Mouse (Mus musculus) hindbrain, embryonic 12.5 days (tissue): ENCODE data around the gene Tmem230. TPM values are rescaled to one million over a fixed set of nuclear protein-coding genes. Genes with fewer than 3 reads are reported as not detected.

Experiments
- ATAC-seq: fragments of 200-750 bp; cut with Nextera tagmentation; 2 replicates; pipeline ENCODE4 v1.8.0; 2017; ENCODE audit warnings: moderate TSS enrichment; ENCODE audit not compliant: low FRiP score
- H3K27ac ChIP-seq: fragments of 300-500 bp; sonication (generic); 2 replicates; pipeline ENCODE4 v1.5.1; 2016; ENCODE audit warnings: mild to moderate bottlenecking
- H3K27me3 ChIP-seq: fragments of 300-500 bp; sonication (generic); 2 replicates; pipeline ENCODE4 v1.6.1; 2016; ENCODE audit warnings: mild to moderate bottlenecking
- H3K36me3 ChIP-seq: fragments of 300-500 bp; sonication (generic); 2 replicates; pipeline ENCODE4 v1.6.1; 2016; ENCODE audit warnings: mild to moderate bottlenecking
- H3K4me1 ChIP-seq: fragments of 300-500 bp; sonication (generic); 2 replicates; pipeline ENCODE4 v1.6.1; 2016
- H3K4me2 ChIP-seq: fragments of 300-500 bp; sonication (generic); replicated peaks from 2 replicates; pipeline ENCODE4 v1.6.1; 2016; ENCODE audit warnings: mild to moderate bottlenecking
- H3K4me3 ChIP-seq: fragments of 300-500 bp; sonication (generic); 2 replicates; pipeline ENCODE4 v1.5.1; 2016; ENCODE audit warnings: mild to moderate bottlenecking
- H3K9ac ChIP-seq: fragments of 300-500 bp; sonication (generic); 2 replicates; pipeline ENCODE4 v1.6.1; 2016; ENCODE audit warnings: mild to moderate bottlenecking, moderate library complexity
- H3K9me3 ChIP-seq: fragments of 300-500 bp; sonication (generic); replicated peaks from 2 replicates; pipeline ENCODE4 v1.6.1; 2016; ENCODE audit warnings: mild to moderate bottlenecking
- WGBS: fragments of 180-500 bp; shearing (Covaris S2); methylation state at CpG from one replicate; pipeline ENCODE4 v1.1.7; 2016; 5-methylcytosine and 5-hydroxymethylcytosine counted together
- polyA plus RNA-seq: library from polyadenylated mRNA; unstranded; fragments of >200 nt; fragmentation: Nextera tagmentation; extraction: Ambion mirVana; gene quantifications from 2 replicates; pipeline ENCODE4 v1.2.1, GENCODE M21; 2016

Tmem230 gene
- polyA plus RNA-seq, 1 experiment from 2014 or later, result 56.5 TPM

GRCm38 (mm10) chr2:132282453-132283174 lies 35.0 kb upstream of the Tmem230 start:
- Histone ChIP-seq H3K4me3 (no peak overlapping the region), H3K9ac (no peak overlapping the region; the same call in 1 of the 2 replicates), H3K27me3 (no peaks in the 10 kb centered on the region), H3K27ac (peak overlapping the region; percentile 26; the same call in 1 of the 2 replicates), H3K4me1 (peaks cover 27% of the 10 kb centered on the region), H3K36me3 (no peaks in the 10 kb centered on the region), H3K4me2 (no peak overlapping the region), H3K9me3 (0 out of 2 replicates have a peak, but pooled peaks cover 4% of the 10 kb centered on the region)
- 41% methylated on average over 12 of the region's 12 CpGs for WGBS
- ATAC-seq, result no peak

GRCm38 (mm10) chr2:132281560-132282452 lies 34.2 kb upstream of the Tmem230 start:
- Histone ChIP-seq H3K4me3 (no peak overlapping the region), H3K4me2 (no peak overlapping the region), H3K9ac (no peak overlapping the region), H3K27me3 (no peaks in the 10 kb centered on the region), H3K36me3 (no peaks in the 10 kb centered on the region), H3K4me1 (peaks cover 27% of the 10 kb centered on the region), H3K9me3 (0 out of 2 replicates have a peak, but pooled peaks cover 1% of the 10 kb centered on the region), H3K27ac (no peak overlapping the region)
- 69% methylated on average over 10 of the region's 10 CpGs for WGBS
- ATAC-seq, result no peak

GRCm38 (mm10) chr2:132280518-132281120 lies 33.0 kb upstream of the Tmem230 start:
- Histone ChIP-seq H3K27me3 (no peaks in the 10 kb centered on the region), H3K9ac (no peak overlapping the region), H3K4me2 (no peak overlapping the region), H3K27ac (no peak overlapping the region), H3K9me3 (no peaks in the 10 kb centered on the region), H3K4me3 (no peak overlapping the region), H3K36me3 (no peaks in the 10 kb centered on the region), H3K4me1 (peaks cover 27% of the 10 kb centered on the region)
- 92% methylated on average over 10 of the region's 10 CpGs for WGBS
- ATAC-seq, result no peak

GRCm38 (mm10) chr2:132279978-132280377 lies 32.4 kb upstream of the Tmem230 start:
- ATAC-seq, result no peak
- no peak overlapping the region for H3K4me3 ChIP-seq
- no peaks in the 10 kb centered on the region for H3K9me3 ChIP-seq
- 80% methylated on average over 4 of the region's 4 CpGs for WGBS
- H3K27me3 ChIP-seq, result no peaks in the 10 kb centered on the region
- H3K4me2 ChIP-seq, result no peak overlapping the region
- H3K36me3 ChIP-seq, result no peaks in the 10 kb centered on the region
- no peak overlapping the region for H3K9ac ChIP-seq
- no peak overlapping the region for H3K27ac ChIP-seq
- H3K4me1 ChIP-seq, result peaks cover 26% of the 10 kb centered on the region

GRCm38 (mm10) chr2:132279336-132279882 lies 31.8 kb upstream of the Tmem230 start:
- Histone ChIP-seq H3K4me1 (peaks cover 23% of the 10 kb centered on the region), H3K27ac (no peak overlapping the region), H3K4me3 (no peak overlapping the region), H3K36me3 (no peaks in the 10 kb centered on the region), H3K4me2 (no peak overlapping the region), H3K27me3 (no peaks in the 10 kb centered on the region), H3K9ac (no peak overlapping the region), H3K9me3 (no peaks in the 10 kb centered on the region)
- ATAC-seq, result no peak
- 63% methylated on average over 3 of the region's 3 CpGs for WGBS

GRCm38 (mm10) chr2:132278273-132278853 lies 30.8 kb upstream of the Tmem230 start:
- H3K36me3 ChIP-seq, result no peaks in the 10 kb centered on the region
- no peaks in the 10 kb centered on the region for H3K27me3 ChIP-seq
- H3K9me3 ChIP-seq, result no peaks in the 10 kb centered on the region
- ATAC-seq, result no peak
- H3K4me1 ChIP-seq, result peaks cover 20% of the 10 kb centered on the region
- WGBS, result 81% methylated on average over 8 of the region's 8 CpGs
- no peak overlapping the region for H3K9ac ChIP-seq
- no peak overlapping the region for H3K4me3 ChIP-seq
- H3K4me2 ChIP-seq, result no peak overlapping the region
- no peak overlapping the region for H3K27ac ChIP-seq

GRCm38 (mm10) chr2:132276249-132276648 lies 28.6 kb upstream of the Tmem230 start:
- Histone ChIP-seq H3K9me3 (no peaks in the 10 kb centered on the region), H3K4me1 (no peaks in the 10 kb centered on the region), H3K27ac (no peak overlapping the region), H3K27me3 (no peaks in the 10 kb centered on the region), H3K4me2 (no peak overlapping the region), H3K36me3 (no peaks in the 10 kb centered on the region), H3K9ac (no peak overlapping the region), H3K4me3 (no peak overlapping the region)
- no peak for ATAC-seq
- 86% methylated on average over 4 of the region's 4 CpGs for WGBS

- Histone ChIP-seq H3K4me2 (no peak overlapping the region), H3K4me1 (no peaks in the 10 kb centered on the region), H3K36me3 (no peaks in the 10 kb centered on the region), H3K27ac (no peak overlapping the region), H3K9ac (no peak overlapping the region), H3K9me3 (no peaks in the 10 kb centered on the region), H3K4me3 (no peak overlapping the region), H3K27me3 (no peaks in the 10 kb centered on the region)
- 82% methylated on average over 4 of the region's 4 CpGs for WGBS
- no peak for ATAC-seq
These were observed 27.9 kb upstream of the Tmem230 start for GRCm38 (mm10) chr2:132275527-132275926.

- Histone ChIP-seq H3K9ac (no peak overlapping the region), H3K27me3 (no peaks in the 10 kb centered on the region), H3K4me3 (no peak overlapping the region), H3K9me3 (no peaks in the 10 kb centered on the region), H3K4me1 (no peaks in the 10 kb centered on the region), H3K36me3 (no peaks in the 10 kb centered on the region), H3K4me2 (no peak overlapping the region), H3K27ac (no peak overlapping the region)
- ATAC-seq, result no peak
- 67% methylated on average over 6 of the region's 6 CpGs for WGBS
These were observed 25.2 kb upstream of the Tmem230 start for GRCm38 (mm10) chr2:132272694-132273389.

GRCm38 (mm10) chr2:132270331-132270951 lies 22.8 kb upstream of the Tmem230 start:
- H3K4me2 ChIP-seq, result no peak overlapping the region
- H3K4me1 ChIP-seq, result no peaks in the 10 kb centered on the region
- H3K36me3 ChIP-seq, result no peaks in the 10 kb centered on the region
- no peak overlapping the region for H3K9ac ChIP-seq
- WGBS, result 93% methylated on average over 2 of the region's 2 CpGs
- no peaks in the 10 kb centered on the region for H3K27me3 ChIP-seq
- H3K27ac ChIP-seq, result no peak overlapping the region
- ATAC-seq, result no peak
- H3K9me3 ChIP-seq, result no peaks in the 10 kb centered on the region
- H3K4me3 ChIP-seq, result no peak overlapping the region

GRCm38 (mm10) chr2:132269217-132269616 lies 21.6 kb upstream of the Tmem230 start:
- 87% methylated on average over 3 of the region's 3 CpGs for WGBS

More at GRCm38 (mm10) chr2:132269217-132269616, 21.6 kb upstream of the Tmem230 start:
- no peaks in the 10 kb centered on the region for H3K36me3 ChIP-seq
- no peak for ATAC-seq
- no peak overlapping the region for H3K27ac ChIP-seq
- H3K4me2 ChIP-seq, result no peak overlapping the region
- no peak overlapping the region for H3K9ac ChIP-seq
- H3K27me3 ChIP-seq, result no peaks in the 10 kb centered on the region
- H3K4me1 ChIP-seq, result peaks cover 10% of the 10 kb centered on the region
- H3K9me3 ChIP-seq, result no peaks in the 10 kb centered on the region
- H3K4me3 ChIP-seq, result no peak overlapping the region
